Mouse (Mus musculus): ENCODE results near the gene Ndufab1. TPM values are rescaled to one million over a fixed set of nuclear protein-coding genes. Genes with fewer than 3 reads are reported as not detected.

Ndufab1 gene
- polyA plus RNA-seq (2012; rRNA removed), result 75.8 and 95.0 TPM in 2 replicates

GRCm38 (mm10) chr7:122101747-122102244 lies at the start of gene Ndufab1:
TSS of gene Ndufab1 (minus strand) at chr7:122101886.

DNA sequence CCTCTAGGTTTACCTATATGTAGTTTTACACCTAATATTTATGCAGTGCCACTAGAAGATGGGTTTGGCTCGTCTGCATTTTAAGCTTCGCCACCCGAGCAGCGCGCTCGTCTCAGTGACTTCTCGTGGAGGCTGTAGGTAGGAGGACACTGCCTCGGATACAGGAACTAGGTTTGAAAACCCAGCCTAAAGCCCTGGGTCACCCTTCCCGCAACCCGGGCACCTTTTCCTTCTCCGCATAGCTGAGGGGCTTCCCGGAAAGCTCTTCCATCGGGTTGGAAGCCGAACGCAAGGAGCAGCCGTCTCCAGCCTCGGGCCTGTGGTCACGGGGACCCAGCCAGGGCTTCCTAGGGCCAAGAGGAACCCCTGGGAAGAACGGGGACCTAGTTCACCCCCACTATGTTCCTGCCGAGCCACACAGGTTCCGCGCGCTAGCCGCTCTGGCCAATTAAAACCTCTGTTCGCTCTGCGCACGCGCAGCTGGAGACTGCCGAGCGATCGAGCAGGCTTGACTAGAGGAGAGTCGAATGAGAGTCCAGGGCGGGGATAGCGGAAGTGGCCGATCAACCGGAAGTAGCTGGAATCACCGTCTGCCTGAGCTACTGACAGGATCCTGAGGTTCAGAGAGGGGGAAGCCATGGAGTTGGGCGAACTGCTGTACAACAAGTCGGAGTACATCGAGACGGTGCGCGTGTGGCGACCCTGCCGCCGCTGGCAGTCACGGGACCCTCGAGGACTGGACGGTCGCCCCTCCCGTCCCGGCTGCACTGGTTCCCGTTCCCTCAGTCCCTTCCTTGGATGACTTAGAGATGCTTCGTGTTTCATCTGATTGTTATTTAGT lies 31.0 kb upstream of the Ndufab1 start, which contains the start of the genes Palb2 and Dctn5:
Gene Palb2 (minus strand): TSS at position 489 of the 841 bp plus-strand sequence.
Gene Dctn5 (plus strand): TSS at position 545 of the 841 bp plus-strand sequence.

DNA sequence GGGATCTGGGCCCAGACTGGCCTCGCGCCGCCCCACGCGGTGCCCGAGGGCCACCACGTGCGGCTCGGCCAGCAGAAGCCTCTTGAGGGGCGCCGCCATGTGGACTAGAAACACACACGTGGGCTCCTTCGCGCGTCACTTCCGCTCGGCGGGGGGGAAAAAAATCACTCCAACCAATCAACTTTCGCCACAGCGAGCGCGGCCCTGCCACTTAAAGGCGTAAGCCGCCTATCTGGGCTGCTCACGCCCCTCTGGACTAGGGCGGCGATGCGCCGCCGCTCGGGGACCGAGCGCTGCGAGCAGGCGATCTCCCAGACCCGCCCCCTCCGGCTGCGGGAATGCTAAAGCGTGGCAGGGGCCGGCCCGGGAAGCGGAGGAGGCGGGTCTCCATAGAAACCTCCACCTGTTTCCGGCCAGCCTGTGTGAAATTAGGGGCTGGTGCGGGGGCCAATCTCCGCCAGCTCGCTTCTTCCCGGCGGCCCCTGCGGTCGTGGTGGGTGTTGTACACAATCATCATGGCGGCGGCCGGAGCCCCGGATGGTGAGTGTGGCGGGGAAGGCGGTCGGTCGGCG lies 34.7 kb downstream of the Ndufab1 start, which contains the start of the genes Ubfd1 and Ears2:
Gene Ubfd1 (plus strand): TSS at position 231 of the 572 bp plus-strand sequence.
Gene Ears2 (minus strand): TSS at position 319 of the 572 bp plus-strand sequence.

Other genes with a start within 250 kb of the Ndufab1 start
- 0.02 and 0.05 TPM in 2 replicates for gene Scnn1b, start 236.8 kb downstream of the Ndufab1 start, polyA plus RNA-seq (2012; rRNA removed)
- gene Cog7, start 120.2 kb downstream of the Ndufab1 start, polyA plus RNA-seq (2012; rRNA removed), result 6.8 and 8.2 TPM in 2 replicates
- 17.7 and 23.9 TPM in 2 replicates for gene Gga2, start 80.7 kb downstream of the Ndufab1 start, polyA plus RNA-seq (2012; rRNA removed)
- gene Ubfd1, start 34.7 kb downstream of the Ndufab1 start, polyA plus RNA-seq (2012; rRNA removed), result 11.9 and 12.6 TPM in 2 replicates
- gene Ears2, start 34.6 kb downstream of the Ndufab1 start, polyA plus RNA-seq (2012; rRNA removed), result 6.4 and 7.1 TPM in 2 replicates
- gene Palb2, start 31.1 kb upstream of the Ndufab1 start, polyA plus RNA-seq (2012; rRNA removed), result 4.6 and 5.0 TPM in 2 replicates
- gene Dctn5, start 31.2 kb upstream of the Ndufab1 start, polyA plus RNA-seq (2012; rRNA removed), result 37.4 and 37.7 TPM in 2 replicates
- gene Plk1, start 57.6 kb upstream of the Ndufab1 start, polyA plus RNA-seq (2012; rRNA removed), result 24.3 and 26.6 TPM in 2 replicates
- 0.01 TPM in 2 replicates for gene Ern2, start 84.3 kb upstream of the Ndufab1 start, polyA plus RNA-seq (2012; rRNA removed)
- gene Chp2, start 117.6 kb upstream of the Ndufab1 start, polyA plus RNA-seq (2012; rRNA removed), result 4.4 and 5.4 TPM in 2 replicates
- 5.6 and 6.2 TPM in 2 replicates for gene Prkcb, start 186.9 kb upstream of the Ndufab1 start, polyA plus RNA-seq (2012; rRNA removed)